Mouse (Mus musculus) limb, embryonic 10.5 days (tissue): ENCODE measurements around the gene Nck1. TPM values are rescaled to one million over a fixed set of nuclear protein-coding genes. Genes with fewer than 3 reads are reported as not detected.

Source experiments
- DNase-seq: peaks from one replicate; pipeline ENCODE4 v3.0.0-alpha.2; 2017; ENCODE audit warnings: low spot score
- H3K27ac ChIP-seq: fragments of 300-500 bp; sonication (generic); 2 replicates; pipeline ENCODE4 v1.5.1; 2016; ENCODE audit warnings: mild to moderate bottlenecking
- H3K27me3 ChIP-seq: fragments of 300-500 bp; sonication (generic); 2 replicates; pipeline ENCODE4 v1.6.1; 2016; ENCODE audit warnings: low read depth, mild to moderate bottlenecking; ENCODE audit not compliant: poor library complexity, severe bottlenecking
- H3K36me3 ChIP-seq: fragments of 300-500 bp; sonication (generic); 2 replicates; pipeline ENCODE4 v1.6.1; 2016; ENCODE audit warnings: mild to moderate bottlenecking, moderate library complexity
- H3K4me1 ChIP-seq: fragments of 300-500 bp; sonication (generic); 2 replicates; pipeline ENCODE4 v1.6.1; 2016
- H3K4me3 ChIP-seq: fragments of 300-500 bp; sonication (generic); 2 replicates; pipeline ENCODE4 v1.5.1; 2016; ENCODE audit warnings: mild to moderate bottlenecking, moderate library complexity
- H3K9me3 ChIP-seq: fragments of 300-500 bp; sonication (generic); replicated peaks from 2 replicates; pipeline ENCODE4 v1.6.1; 2016; ENCODE audit warnings: mild to moderate bottlenecking
- WGBS: fragments of 180-500 bp; shearing (Covaris S2); methylation state at CpG from one replicate; pipeline ENCODE4 v1.1.7; 2016; 5-methylcytosine and 5-hydroxymethylcytosine counted together
- polyA plus RNA-seq: library from polyadenylated mRNA; unstranded; fragments of >200 nt; fragmentation: Nextera tagmentation; extraction: Ambion mirVana; gene quantifications from 2 replicates; pipeline ENCODE4 v1.2.1, GENCODE M21; 2016

Nck1 gene
- polyA plus RNA-seq, 1 experiment from 2014 or later: 66.3 TPM

DNA sequence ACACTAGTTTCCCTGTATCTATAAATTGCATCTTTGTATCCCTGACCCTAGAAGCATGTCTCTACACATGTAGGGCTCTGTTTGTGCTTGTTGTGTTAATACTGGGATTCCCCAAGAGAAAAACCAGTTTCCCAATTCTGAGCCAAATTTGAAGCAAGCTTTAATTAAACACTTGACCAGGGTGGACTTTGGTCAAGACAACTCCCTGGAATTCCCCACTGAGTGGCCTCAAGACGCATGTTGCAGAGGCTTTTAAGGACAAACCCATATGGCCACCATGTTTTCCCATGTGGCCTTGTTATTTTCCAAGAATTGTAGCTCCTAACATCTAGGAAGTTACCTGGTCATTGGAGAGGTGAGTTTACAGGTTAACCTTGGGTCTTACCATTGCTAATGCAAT lies 71.9 kb downstream of the Nck1 start:
- Histone ChIP-seq H3K4me3 (no peak overlapping the region), H3K4me1 (0 out of 2 replicates have a peak, but pooled peaks cover 5% of the 10 kb centered on the region), H3K36me3 (0 out of 2 replicates have a peak, but pooled peaks cover 2% of the 10 kb centered on the region), H3K9me3 (no peaks in the 10 kb centered on the region), H3K27ac (no peak overlapping the region), H3K27me3 (no peaks in the 10 kb centered on the region)
- DNase-seq: peak; percentile 7
- WGBS: 95% methylated on average over 1 of the region's 1 CpGs

DNA sequence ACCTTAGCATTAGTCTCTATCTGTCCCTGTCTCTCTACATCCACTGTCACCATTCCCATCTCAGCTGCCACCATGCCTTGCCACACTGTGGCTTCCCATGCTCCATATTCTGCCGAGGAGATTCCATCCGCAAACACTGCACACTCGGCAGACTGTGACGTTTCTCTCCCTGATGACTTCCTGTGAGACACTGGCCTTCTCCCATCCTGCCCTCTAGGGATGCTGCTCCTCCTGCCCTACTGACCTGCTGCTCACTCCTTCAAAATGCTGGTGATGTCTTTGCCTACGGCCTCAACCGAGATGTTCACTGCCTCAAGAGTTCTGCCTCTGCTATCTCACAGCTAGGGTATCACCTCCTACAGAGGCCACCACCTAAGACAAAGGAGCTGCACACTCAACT lies 72.6 kb downstream of the Nck1 start:
- H3K36me3 ChIP-seq: 0 out of 2 replicates have a peak, but pooled peaks cover under 1% of the 10 kb centered on the region
- DNase-seq: peak; percentile 18
- WGBS: 89% methylated on average over 6 of the region's 6 CpGs

DNA sequence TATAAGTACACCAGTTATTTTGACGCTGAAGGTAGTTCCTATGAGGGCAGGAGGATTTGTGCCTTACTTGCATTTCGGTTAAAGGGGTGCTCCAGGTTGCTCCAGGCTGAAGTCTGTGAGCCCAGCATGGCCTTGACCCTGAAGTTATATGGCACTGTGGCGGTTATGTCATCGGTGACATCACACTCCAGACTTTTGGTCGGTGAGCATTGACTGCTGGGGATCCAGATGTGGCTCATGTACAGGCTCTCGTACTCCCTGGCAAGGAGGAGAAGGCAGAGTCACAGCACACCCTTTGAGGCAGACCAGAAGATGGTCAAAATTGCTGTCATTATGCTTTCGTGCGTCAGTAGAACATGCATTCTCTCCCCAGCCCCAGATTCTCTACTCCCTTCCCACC lies 73.0 kb downstream of the Nck1 start:
- H3K27me3 ChIP-seq: no peaks in the 10 kb centered on the region
- H3K4me3 ChIP-seq: no peak overlapping the region
- peaks cover 3% of the 10 kb centered on the region; the same call in 1 of the 2 replicates for H3K36me3 ChIP-seq
- H3K9me3 ChIP-seq: no peaks in the 10 kb centered on the region
- no peak overlapping the region for H3K27ac ChIP-seq
- 96% methylated on average over 8 of the region's 8 CpGs for WGBS
- 0 out of 2 replicates have a peak, but pooled peaks cover 5% of the 10 kb centered on the region for H3K4me1 ChIP-seq
- DNase-seq: peak; percentile 15

More for the DNA sequence above, 72.6 kb downstream of the Nck1 start:
- Histone ChIP-seq H3K4me1 (0 out of 2 replicates have a peak, but pooled peaks cover 5% of the 10 kb centered on the region), H3K9me3 (no peaks in the 10 kb centered on the region), H3K27me3 (no peaks in the 10 kb centered on the region), H3K27ac (no peak overlapping the region), H3K4me3 (no peak overlapping the region)

DNA sequence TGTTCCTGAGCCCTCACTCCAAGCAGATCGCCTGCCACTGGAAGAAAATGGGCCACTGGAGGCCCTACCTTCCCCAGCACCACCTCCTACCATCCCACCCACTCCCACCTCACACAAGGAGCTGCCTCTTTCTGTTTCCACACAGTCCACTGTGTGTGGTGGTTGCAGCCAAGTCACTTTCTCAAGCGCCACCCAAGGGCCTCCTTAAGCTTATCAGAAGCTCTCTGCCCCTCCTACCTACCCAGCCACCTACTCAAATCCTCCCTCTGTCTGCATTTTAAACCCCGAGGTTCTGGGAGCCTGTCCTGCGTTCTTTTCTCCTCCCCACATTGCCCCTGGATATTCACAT lies 74.4 kb downstream of the Nck1 start:
- Histone ChIP-seq H3K27me3 (no peaks in the 10 kb centered on the region), H3K4me1 (0 out of 2 replicates have a peak, but pooled peaks cover 5% of the 10 kb centered on the region), H3K4me3 (no peak overlapping the region), H3K27ac (no peak overlapping the region), H3K9me3 (no peaks in the 10 kb centered on the region), H3K36me3 (peaks cover 9% of the 10 kb centered on the region; the same call in 1 of the 2 replicates)
- DNase-seq: no peak
- WGBS: 74% methylated on average over 4 of the region's 4 CpGs

DNA sequence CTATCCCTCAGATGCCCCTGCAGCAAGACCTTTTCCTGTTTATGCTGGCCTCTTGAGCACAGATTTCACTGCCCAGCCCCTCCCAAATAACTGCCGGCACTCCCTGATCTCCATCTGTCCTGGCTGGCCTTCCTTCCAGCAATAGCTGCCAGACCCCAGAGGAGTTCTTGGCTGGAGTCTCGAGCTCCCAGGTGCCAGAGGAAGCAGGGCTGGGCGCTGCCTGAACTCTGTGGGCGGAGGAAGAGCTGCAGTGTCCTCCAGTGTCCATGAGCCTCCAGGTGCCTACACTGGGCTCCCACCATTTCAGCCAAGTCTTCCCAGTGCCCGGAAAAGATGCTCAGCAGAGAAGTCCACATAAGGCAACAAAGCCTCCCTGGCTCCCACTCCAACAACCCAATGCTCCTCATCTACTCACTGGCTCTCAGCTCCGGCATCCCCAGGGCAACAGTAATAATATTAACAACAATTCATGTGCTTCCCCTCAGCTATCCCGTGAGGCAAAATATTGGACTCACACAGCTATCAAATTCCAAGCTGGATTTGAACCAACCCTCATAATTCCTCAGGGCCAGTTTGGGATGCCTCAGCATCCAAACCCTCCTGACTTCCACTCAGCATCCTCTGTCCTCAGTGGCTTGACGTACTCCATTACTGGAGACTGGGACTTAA lies 74.9 kb downstream of the Nck1 start:
- no peak for DNase-seq
- 68% methylated on average over 8 of the region's 8 CpGs for WGBS
- no peak overlapping the region for H3K4me3 ChIP-seq

DNA sequence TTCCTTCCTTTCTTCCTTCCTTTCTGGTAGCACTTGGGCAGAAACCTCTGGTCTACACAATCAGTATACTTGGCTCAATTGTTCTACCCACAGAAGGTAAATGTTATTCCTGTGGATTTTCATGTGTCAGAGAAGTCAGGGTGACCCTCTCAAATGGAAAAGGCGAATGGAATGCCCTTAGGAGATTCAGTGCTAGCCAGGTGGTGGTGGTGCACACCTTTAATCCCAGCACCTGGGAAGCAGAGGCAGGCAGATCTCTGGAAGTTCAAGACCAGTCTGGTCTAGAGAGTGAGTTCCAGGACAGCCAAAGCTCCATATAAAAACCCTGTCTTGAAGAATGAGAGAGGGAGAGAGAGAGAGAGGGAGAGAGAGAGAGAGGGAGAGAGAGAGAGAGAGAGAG lies 75.7 kb downstream of the Nck1 start:
- 0 out of 2 replicates have a peak, but pooled peaks cover 5% of the 10 kb centered on the region for H3K4me1 ChIP-seq

More for the DNA sequence above, 74.9 kb downstream of the Nck1 start:
- no peaks in the 10 kb centered on the region for H3K9me3 ChIP-seq
- H3K27ac ChIP-seq: 0 out of 2 replicates have a peak overlapping the region, but pooled peaks have one; percentile 12
- H3K27me3 ChIP-seq: no peaks in the 10 kb centered on the region
- 0 out of 2 replicates have a peak, but pooled peaks cover 5% of the 10 kb centered on the region for H3K4me1 ChIP-seq
- peaks cover 10% of the 10 kb centered on the region; the same call in 1 of the 2 replicates for H3K36me3 ChIP-seq

DNA sequence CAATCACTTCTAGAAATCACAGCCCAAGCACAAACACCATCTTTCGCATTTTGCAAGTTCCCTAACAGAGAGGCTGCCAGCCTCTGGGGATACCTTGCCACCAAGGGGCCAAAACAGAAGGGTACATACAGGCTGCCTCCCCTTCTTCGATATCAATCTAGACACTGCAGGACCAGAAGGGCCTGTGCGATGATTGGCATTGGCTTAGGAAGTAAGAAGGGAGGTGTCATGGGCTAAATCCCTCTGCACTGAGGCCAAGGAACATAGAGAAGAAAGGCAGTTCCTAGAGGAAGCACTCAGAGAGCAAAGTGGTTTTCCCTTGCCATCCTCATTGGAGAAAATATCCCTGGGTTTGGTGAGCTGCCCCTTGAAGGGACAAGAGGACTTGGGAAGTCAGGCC lies 76.3 kb downstream of the Nck1 start:
- 0 out of 2 replicates have a peak, but pooled peaks cover 5% of the 10 kb centered on the region for H3K4me1 ChIP-seq
- no peak overlapping the region for H3K4me3 ChIP-seq
- H3K36me3 ChIP-seq: peaks cover 14% of the 10 kb centered on the region; the same call in 1 of the 2 replicates
- WGBS: 91% methylated on average over 3 of the region's 3 CpGs
- no peaks in the 10 kb centered on the region for H3K9me3 ChIP-seq
- no peak overlapping the region for H3K27ac ChIP-seq
- no peaks in the 10 kb centered on the region for H3K27me3 ChIP-seq
- DNase-seq: no peak

More for the DNA sequence above, 75.7 kb downstream of the Nck1 start:
- Histone ChIP-seq H3K4me3 (no peak overlapping the region), H3K27ac (no peak overlapping the region), H3K36me3 (peaks cover 14% of the 10 kb centered on the region; the same call in 1 of the 2 replicates), H3K9me3 (no peaks in the 10 kb centered on the region), H3K27me3 (no peaks in the 10 kb centered on the region)
- DNase-seq: no peak
- 72% methylated on average over 1 of the region's 1 CpGs for WGBS

DNA sequence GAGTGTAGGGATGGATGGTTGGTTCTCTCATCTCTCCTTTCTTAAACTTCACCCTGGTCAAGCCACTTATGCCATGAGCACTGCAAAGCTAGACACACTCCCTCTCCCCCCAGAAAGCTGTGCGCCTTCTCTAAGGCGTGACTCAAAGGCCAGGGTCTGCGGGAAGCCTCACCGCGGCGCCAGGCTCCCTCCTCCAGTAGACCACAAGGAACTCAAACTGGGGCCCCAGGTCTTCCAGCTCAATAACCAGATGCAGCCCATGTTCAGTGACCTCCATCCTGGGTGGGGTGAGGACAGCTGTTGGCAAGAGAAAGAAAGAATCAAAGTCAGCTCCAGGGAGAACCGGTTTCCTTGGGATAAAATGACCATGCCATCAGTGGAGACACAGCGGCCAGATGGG lies 77.8 kb downstream of the Nck1 start:
- H3K4me1 ChIP-seq: 0 out of 2 replicates have a peak, but pooled peaks cover 5% of the 10 kb centered on the region
- WGBS: 91% methylated on average over 8 of the region's 8 CpGs
- H3K9me3 ChIP-seq: no peaks in the 10 kb centered on the region
- H3K27ac ChIP-seq: no peak overlapping the region
- DNase-seq: no peak
- H3K27me3 ChIP-seq: no peaks in the 10 kb centered on the region
- H3K4me3 ChIP-seq: no peak overlapping the region
- peaks cover 17% of the 10 kb centered on the region; the same call in 1 of the 2 replicates for H3K36me3 ChIP-seq

DNA sequence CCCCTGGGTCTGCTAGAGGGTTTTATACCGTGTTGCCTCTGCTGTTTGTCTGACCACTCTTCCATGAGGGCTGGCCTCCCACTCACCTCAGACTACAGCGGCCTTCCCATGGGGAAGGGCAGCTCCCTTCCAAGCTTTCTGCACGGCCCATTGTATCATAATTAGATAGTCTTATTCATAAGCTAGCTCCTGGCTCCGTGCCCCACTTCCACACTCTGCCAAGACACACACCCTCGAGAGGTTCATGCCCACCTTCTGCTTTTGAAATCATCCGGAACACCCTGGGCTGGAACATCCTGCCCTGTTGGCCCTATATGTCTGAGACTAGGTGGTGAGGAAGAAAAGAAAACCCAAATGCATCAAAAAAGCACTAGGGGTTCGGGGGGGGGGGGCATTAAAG lies 78.3 kb downstream of the Nck1 start:
- 0 out of 2 replicates have a peak, but pooled peaks cover 5% of the 10 kb centered on the region for H3K4me1 ChIP-seq
- H3K9me3 ChIP-seq: no peaks in the 10 kb centered on the region
- H3K36me3 ChIP-seq: peaks cover 17% of the 10 kb centered on the region; the same call in 1 of the 2 replicates
- no peaks in the 10 kb centered on the region for H3K27me3 ChIP-seq
- H3K4me3 ChIP-seq: no peak overlapping the region
- H3K27ac ChIP-seq: no peak overlapping the region
- no peak for DNase-seq
- 92% methylated on average over 7 of the region's 7 CpGs for WGBS

DNA sequence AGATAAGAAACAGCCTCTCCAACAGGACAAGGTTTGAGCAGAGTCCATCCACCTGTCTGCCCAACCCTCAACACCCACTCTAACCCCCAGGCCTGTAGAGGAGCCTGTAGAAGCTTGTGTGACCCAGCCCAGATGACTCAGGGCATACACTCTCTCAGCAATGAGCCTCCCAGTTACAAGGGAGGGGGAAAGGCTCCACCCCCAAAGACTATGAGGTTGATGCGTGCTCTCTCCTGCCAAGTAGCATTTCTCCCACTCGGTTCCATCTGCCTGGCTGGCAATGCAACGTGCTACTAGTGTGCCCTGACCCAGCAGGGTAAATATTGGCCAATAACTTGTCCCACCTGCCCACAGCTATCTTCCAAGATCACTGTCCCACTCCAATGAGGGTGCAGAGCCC lies 79.2 kb downstream of the Nck1 start:
- Histone ChIP-seq H3K27ac (no peak overlapping the region), H3K9me3 (no peaks in the 10 kb centered on the region), H3K36me3 (peaks cover 17% of the 10 kb centered on the region; the same call in 1 of the 2 replicates), H3K27me3 (no peaks in the 10 kb centered on the region), H3K4me3 (no peak overlapping the region), H3K4me1 (0 out of 2 replicates have a peak, but pooled peaks cover 5% of the 10 kb centered on the region)
- no peak for DNase-seq
- 89% methylated on average over 3 of the region's 3 CpGs for WGBS

DNA sequence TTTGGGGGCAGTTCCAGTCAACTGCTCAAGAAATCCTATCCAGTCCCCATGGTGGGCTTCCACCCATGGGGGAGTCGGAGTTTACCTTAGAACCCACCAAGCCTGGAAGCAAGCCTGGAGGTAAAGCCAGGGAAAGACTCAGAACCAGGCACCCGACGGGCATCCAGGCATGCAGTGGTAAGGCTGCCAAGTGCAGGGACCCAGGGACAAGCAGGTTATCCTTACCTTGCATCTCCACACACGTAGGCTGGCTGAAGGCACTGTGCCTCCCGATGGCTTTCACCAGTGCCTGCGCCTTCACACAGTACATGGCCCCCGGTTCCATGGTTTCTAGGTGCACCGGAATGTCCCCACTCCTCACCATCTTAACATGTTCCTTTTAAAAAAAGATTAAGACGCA lies 79.9 kb downstream of the Nck1 start:
- Histone ChIP-seq H3K27me3 (no peaks in the 10 kb centered on the region), H3K9me3 (no peaks in the 10 kb centered on the region), H3K27ac (no peak overlapping the region), H3K36me3 (peaks cover 21% of the 10 kb centered on the region), H3K4me1 (0 out of 2 replicates have a peak, but pooled peaks cover 3% of the 10 kb centered on the region), H3K4me3 (no peak overlapping the region)
- WGBS: 93% methylated on average over 9 of the region's 9 CpGs
- DNase-seq: no peak

DNA sequence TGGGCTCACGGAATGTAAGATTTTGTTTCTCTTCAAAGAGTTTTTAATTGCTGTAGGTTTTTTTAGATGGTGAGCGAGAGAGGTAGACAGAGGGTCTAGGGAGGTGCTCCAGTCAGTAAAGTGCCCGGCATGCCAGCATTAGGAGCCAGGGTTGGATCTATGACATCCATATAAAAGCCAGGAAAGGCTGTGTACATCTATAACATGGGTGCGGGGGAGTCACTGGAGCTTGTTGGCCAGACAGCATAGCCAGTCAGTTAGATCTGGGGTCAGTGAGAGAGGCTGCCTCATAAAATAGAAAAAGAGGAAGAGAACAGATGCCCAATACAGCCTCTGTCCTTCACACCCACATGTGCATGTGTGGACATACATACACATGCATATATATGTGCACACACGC lies 80.6 kb downstream of the Nck1 start:
- Histone ChIP-seq H3K4me1 (no peaks in the 10 kb centered on the region), H3K27ac (no peak overlapping the region), H3K27me3 (no peaks in the 10 kb centered on the region), H3K4me3 (no peak overlapping the region), H3K9me3 (no peaks in the 10 kb centered on the region), H3K36me3 (peaks cover 27% of the 10 kb centered on the region)
- DNase-seq: no peak
- 96% methylated on average over 5 of the region's 5 CpGs for WGBS

DNA sequence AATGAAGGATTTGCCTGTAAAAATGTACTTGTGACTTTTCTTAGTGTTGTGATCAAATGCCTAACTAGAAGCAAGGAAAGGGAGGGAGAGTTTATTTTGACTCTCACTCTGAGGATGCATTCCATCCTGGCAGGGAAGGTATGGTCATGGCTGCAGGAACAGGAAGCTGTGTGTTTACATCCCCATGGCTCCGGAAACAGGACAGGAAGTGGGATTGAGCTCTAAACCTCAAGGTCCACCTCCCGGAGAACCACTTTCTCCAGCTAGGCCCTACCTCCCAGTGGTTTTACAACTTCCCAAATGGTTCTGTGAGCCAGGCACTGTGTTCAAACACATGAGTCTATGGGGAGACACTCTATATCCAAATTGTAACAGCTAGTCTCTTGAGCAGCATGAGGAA lies 82.2 kb downstream of the Nck1 start:
- 77% methylated on average over 2 of the region's 2 CpGs for WGBS

More for the DNA sequence above, 82.2 kb downstream of the Nck1 start:
- DNase-seq: no peak
- H3K27ac ChIP-seq: no peak overlapping the region
- no peaks in the 10 kb centered on the region for H3K9me3 ChIP-seq
- H3K27me3 ChIP-seq: no peaks in the 10 kb centered on the region
- no peak overlapping the region for H3K4me3 ChIP-seq
- no peaks in the 10 kb centered on the region for H3K4me1 ChIP-seq
- H3K36me3 ChIP-seq: peaks cover 35% of the 10 kb centered on the region
